Mouse (Mus musculus): Measurements from ENCODE around the gene Trpc4ap.

DNA sequence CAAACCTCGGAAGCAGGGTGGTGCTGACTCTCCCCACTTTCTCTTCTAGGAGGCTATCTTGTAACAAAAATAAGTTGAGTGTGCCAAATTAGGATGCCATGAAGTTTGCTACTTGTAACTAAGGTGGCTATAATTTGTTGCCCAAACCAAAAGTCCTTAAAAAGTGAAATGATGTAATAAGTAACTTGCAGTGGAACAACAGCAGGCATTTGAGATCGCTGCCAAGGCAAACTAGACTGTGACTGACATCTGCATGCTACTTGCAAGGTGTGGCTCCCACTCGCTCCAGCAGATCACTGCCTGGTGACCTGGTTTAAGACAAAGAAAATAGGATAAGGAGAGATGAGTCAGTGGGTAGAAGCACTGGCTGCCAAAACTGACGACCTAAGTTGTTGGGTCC, 952 bp upstream of the Trpc4ap start:
- TF ChIP-seq CTCF (IDR thresholded peaks at IDR 0.05; ENCODE audit: low read depth, low read length) (no peak), GATA1 (IDR thresholded peaks at IDR 0.05; ENCODE audit: borderline replicate concordance, low read length) (no peak), GATA2 (IDR thresholded peaks at IDR 0.05; ENCODE audit: borderline replicate concordance, low read depth, low read length) (no peak), POLR2AphosphoS5 (IDR thresholded peaks at IDR 0.05; ENCODE audit: insufficient replicate concordance, low read depth, low read length) (no peak)

All from G1E (cell line).